Mouse (Mus musculus): Measurements from ENCODE around the gene Gstm7.
"Not testable (repeated sequence)": the region's sequence is repeated elsewhere in the genome, so short reads cannot be mapped to it uniquely, and the experiment has no call there.

Gstm7 gene

DNA sequence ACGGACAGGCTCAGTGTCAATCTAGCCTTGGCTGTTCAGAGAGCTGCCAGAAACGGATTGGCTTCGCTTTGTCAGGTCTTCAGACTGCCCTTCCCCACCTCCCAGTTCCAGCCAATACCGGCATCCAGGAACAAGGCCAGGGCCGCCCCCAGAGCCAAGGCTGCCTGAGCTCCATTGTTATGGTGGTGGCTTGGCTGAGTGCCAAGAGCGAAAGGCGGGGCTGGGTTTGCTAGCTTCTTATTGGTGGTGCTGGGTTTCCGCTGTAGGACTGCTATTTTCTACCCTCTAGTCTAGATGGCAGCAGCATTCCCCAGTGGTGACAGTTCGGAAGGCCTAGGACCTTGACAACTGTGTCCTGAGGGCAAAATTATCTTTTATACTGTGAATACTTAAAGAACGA is at the start of gene Gstm7:
TSS of gene Gstm7 (minus strand) at position 148 of the 400 bp plus-strand sequence.
- in situ Hi-C loops (cut with MboI, MseI) = no loop called here

DNA sequence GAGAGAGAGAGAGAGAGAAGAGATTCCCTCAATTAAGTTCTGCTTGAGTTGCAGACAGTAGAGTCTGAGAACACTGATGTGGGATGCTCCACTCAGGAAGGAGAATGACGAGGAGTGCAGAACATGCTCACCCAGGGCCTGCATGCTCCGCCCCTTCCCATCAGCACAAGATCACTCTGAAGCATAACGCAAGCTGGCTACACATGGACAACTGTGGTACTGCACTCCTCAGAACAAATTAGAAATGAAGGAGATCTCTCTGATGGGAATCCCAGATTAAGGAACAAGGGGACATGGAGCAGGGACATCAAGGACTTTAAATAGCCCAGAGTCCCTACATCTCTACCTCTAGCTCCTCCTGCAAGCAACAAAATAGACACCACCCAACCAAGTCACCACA is 49.6 kb upstream of the Gstm7 start:
- in situ Hi-C loops (cut with MboI, MseI) = no loop called here

- in situ Hi-C loops (cut with MboI, MseI) = no loop called here
Observed at GRCm38 (mm10) chr3:107977691-107978090, 46.1 kb upstream of the Gstm7 start.

GRCm38 (mm10) chr3:107974237-107974636 is 42.6 kb upstream of the Gstm7 start:
- in situ Hi-C loops (cut with MboI, MseI) = no loop called here

- in situ Hi-C loops (cut with MboI, MseI) = no loop called here
Observed at GRCm38 (mm10) chr3:107972070-107972469, 40.5 kb upstream of the Gstm7 start.

GRCm38 (mm10) chr3:107971101-107971500 is 39.5 kb upstream of the Gstm7 start:
- in situ Hi-C loops (cut with MboI, MseI) = not testable (repeated sequence)

- in situ Hi-C loops (cut with MboI, MseI) = no loop called here
Observed at GRCm38 (mm10) chr3:107968724-107969395, 37.2 kb upstream of the Gstm7 start, which contains the start of gene Gstm3. Gene Gstm3, minus strand, starts transcription at chr3:107969283.

DNA sequence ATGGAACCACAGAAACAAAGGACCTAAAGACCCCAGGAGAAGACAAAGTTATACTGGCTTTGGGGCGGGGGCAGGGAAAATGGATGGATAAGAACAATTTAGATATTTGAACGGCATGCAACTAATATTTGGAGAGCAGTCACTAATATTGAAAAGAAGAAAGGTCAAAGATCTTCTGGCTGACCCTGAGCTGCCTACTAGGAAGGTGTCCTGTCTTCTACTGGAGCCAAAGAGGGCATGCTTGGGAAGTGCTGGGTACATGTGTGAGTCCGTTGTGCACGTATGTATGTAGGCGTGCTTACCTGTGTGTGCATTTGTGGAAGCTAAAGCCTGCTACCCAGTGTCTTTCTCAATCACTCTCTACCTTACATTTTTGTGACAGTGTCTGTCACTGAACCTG is 35.0 kb upstream of the Gstm7 start:
- in situ Hi-C loops (cut with MboI, MseI) = no loop called here

DNA sequence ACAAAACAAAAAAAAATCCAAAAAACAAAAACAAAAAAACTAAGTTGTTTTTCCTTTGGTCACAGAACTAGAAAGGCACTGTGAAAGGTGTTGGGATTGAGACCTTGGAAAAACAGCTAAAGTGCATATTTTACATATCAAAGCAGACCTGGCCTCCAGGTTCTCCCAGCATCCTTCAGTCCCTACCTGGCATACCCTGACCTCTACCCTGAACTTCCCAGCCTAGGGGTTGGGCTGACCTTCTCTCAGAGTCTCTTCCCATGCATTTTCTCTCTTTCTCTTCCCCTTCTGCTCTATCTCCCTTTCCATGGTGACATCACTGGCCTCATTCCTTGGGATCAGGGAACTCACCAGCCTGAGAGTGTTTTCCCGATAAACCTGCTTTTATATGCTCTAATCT is 34.0 kb upstream of the Gstm7 start:
- in situ Hi-C loops (cut with MboI, MseI) = no loop called here

DNA sequence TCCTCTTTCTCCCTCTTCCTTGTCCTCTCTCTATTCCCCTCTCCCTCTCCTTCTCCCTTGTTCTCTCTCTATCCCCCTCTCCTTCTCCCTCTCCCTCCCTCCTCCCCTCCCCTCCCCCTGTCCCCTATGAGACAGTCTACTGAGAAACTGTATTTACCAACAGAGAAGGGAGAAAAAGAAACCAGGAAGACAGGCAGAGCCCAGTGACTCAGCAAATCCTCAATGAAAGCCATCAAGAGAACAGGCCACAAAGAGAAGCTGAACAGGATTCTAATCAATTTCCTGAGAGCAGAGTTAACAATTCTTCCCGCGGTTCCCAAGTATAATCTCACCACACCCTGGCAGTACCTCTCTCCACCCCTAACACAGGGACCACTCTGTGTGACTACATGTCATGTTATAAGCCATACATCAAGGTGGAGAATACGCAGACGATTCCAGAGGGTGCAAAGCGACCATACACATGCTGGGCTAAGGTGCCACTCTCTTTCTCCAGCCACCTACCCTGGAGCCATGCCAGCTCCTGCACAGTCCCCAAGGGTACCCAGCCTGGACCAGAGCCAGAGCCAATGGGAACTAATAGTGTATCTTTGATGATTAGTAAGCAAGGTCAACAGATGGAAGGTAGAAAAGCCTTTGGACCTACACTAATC is 33.2 kb upstream of the Gstm7 start:
- in situ Hi-C loops (cut with MboI, MseI) = no loop called here

- in situ Hi-C loops (cut with MboI, MseI) = no loop called here
Observed at GRCm38 (mm10) chr3:107964026-107964425, 32.4 kb upstream of the Gstm7 start.

DNA sequence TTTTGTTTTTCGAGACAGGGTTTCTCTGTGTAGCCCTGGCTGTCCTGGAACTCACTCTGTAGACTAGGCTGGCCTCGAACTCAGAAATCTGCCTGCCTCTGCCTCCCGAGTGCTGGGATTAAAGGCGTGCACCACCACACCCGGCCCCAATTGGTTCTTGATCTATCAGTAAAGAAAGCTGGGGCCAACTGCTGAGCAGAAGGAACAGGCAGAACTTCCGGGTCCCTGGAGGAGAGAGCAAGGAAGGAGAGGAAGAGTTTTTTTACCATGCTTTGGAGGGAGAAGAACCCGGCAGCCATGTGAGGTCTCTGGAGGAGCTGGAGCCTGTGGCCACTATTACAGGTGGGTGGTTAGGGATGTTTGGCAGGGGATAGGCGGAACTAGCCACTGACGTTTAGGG is 23.6 kb upstream of the Gstm7 start:
- in situ Hi-C loops (cut with MboI, MseI) = not testable (repeated sequence)

- in situ Hi-C loops (cut with MboI, MseI) = no loop called here
Observed at GRCm38 (mm10) chr3:107953906-107954305, 22.3 kb upstream of the Gstm7 start.

DNA sequence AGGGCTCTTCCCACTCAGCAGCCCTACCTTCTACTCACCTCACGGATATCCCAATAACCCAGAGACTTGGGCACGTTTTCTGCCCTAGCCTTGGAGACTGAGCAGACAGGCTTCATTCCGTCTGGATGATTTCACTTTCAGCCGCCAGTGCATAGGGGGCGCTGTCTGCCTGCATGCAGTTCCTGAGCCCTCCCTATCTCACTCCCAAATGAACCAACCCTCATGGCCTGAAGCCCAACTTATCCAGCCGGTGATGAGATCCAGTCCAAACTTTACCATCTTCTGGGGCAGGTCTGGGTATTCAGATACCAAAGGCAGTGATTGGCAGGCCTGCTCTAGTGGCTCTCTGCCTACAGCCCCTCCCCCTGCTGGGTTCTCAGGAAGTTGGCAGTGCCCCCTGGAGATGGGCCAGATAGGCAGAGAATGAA is 21.7 kb upstream of the Gstm7 start:
- in situ Hi-C loops (cut with MboI, MseI) = no loop called here

DNA sequence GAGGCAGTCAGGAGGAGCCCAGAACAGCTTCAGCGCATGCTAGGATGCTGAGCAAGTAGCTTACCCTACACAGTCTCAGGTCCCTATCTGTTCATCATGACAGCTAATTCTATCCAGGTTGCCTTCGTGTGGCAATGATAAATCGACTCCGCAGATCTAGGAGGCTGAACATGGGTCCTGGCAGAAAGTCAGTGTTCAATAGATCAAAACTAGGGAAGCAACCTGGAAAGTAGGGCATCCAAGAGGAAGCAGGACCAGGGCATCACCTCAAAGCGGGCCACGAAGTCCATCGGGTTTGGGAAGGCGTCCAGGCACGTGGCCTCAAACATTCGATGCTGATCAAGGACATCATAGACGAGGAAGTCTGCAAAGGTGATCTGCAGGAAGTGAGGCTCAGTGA is 18.9 kb upstream of the Gstm7 start:
- in situ Hi-C loops (cut with MboI, MseI) = no loop called here

DNA sequence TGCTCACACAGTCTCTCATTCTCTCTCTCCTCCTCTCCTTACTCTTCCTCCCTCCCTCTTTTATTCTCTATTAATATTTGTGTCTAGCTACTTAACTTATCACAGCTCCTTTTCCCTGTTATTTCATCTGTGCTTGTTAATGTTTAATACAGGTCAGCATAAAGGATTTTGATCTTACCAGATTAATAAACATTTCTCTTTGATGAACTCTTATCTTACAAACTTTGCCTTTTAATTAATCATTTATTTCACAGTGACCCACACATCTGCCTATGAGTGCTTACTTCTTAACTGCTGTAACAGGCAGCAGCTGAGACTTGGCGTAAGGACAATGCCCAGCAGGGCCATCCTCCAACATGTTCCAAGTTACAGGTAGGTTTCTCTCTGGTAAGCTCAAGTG is 17.8 kb upstream of the Gstm7 start:
- in situ Hi-C loops (cut with MboI, MseI) = not testable (repeated sequence)

DNA sequence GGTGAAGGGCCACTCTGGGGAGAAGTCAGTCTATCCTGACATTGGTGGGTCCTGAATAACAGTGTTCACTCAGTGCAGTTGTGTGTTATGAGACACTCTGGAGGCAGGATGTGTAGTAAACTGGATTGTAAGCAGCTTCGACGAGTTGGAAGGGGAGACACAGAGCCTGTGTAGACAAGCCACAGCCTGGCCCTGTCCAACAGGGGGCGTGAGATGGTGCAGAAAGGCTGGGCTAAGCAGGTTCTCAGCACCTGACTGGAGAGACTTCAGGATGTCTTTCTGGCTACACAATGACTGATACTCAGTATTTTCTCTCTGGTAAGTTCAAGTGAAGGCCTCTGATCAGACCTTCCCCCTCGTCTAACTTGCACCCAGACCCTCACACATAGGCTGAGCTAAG is 14.1 kb upstream of the Gstm7 start:
- in situ Hi-C loops (cut with MboI, MseI) = no loop called here

DNA sequence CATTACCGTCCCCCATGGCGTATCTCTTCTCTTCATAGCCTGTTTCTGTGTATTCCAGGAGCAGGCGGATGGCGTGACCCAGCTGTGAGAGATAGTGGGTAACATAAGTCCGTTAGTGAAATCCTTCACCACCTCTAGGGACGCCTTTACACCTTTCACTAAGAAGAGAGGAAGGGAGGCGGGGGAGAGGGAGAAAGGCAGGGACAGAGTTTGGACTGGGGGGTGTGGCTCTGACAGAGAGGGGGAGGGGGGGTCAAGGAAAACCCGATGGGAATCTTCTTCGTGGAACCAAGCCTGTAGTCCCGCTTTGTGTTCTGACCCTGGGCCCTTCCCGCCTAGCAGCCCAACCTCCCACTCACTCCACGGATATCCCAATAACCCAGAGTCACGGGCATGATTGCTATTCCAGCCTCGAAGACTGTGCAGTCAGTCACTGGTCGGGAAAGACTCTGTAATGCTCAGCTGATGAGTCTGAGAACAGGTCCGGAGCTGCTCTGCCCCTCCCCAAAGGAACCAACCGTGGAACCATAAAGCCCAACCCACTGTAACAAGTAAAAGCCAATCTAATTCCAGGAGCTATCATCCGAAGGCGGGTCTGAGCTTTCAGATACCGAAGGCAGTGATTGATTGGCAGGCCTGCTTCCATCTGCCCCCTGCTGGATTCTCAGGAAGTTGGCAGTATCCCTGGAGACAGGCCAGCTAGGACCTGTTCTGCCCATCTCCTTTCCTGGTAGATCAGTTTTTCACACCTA is 11.8 kb upstream of the Gstm7 start, which contains the start of gene Gstm6:
TSS of gene Gstm6 (minus strand) at position 511 of the 752 bp plus-strand sequence.
- in situ Hi-C loops (cut with MboI, MseI) = no loop called here

DNA sequence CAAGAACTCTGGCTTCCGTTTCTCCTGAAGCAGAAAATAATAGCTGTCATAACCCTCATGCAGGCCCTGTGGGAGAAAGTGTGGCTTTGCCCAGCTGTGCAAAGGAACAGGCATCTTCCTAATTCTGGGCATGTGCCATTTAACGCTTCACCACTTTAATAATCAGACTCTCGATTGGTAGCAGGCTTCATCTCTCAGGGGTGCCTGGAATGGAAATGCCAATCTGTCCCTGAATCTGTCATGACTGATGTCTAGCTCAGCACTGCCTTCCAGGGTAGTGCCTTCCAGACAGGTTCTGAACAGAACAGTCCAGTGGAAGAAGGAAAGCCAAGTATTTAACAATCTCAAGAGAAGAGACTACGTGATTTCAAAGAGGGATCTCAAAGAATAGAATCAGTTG is 9.6 kb upstream of the Gstm7 start:
- in situ Hi-C loops (cut with MboI, MseI) = no loop called here

DNA sequence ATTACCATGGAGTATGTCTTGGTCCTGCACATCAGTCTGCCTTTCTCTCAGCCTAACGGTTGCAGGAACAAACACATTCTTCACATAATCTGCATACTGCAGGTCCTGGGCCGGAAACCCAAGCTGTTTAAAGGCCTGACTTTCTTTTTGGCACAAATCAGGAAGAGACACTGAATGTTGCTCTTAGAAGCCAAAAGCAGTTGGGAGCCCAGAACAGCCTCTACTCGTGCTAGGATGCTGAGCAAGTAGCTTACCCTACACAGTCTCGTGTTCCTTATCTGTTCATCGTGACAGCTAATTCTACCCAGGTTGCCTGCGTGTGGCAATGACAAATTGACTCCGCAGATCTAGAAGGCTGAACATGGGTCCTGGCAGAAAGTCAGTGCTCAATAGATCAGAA is 8.9 kb upstream of the Gstm7 start:
- in situ Hi-C loops (cut with MboI, MseI) = no loop called here

GRCm38 (mm10) chr3:107939830-107940229 is 8.2 kb upstream of the Gstm7 start:
- in situ Hi-C loops (cut with MboI, MseI) = no loop called here

GRCm38 (mm10) chr3:107939403-107939802 is 7.8 kb upstream of the Gstm7 start:
- in situ Hi-C loops (cut with MboI, MseI) = no loop called here

- in situ Hi-C loops (cut with MboI, MseI) = no loop called here
Observed at GRCm38 (mm10) chr3:107935888-107936287, 4.3 kb upstream of the Gstm7 start.
